Mouse (Mus musculus): ENCODE results near the gene Olfr978. TPM values are rescaled to one million over a fixed set of nuclear protein-coding genes. Genes with fewer than 3 reads are reported as not detected.

Olfr978 gene
- polyA plus RNA-seq (2012; rRNA removed; ENCODE audit: low replicate concordance) = not detected in 2 replicates

DNA sequence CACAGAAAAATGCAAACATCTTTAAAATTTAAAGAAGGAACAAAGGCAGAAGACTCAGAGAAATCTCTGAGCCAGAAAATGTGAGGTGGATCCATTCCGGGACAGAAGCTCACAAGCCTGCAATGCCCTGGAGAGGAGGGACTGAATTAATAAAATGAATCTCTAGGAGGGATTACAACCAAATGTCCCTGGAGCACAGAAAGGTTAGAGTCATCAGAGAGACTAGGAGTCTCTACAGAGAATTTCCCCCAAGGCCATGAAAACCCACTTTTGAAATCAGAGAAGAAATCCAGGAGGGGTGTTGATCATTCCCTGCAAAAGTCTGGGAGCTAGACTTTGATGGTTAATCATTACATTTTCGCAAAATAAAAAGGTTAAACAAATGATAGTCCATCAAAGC is at the start of gene Olfr978:
Gene Olfr978 (plus strand): TSS at position 301 of the 400 bp plus-strand sequence.

DNA sequence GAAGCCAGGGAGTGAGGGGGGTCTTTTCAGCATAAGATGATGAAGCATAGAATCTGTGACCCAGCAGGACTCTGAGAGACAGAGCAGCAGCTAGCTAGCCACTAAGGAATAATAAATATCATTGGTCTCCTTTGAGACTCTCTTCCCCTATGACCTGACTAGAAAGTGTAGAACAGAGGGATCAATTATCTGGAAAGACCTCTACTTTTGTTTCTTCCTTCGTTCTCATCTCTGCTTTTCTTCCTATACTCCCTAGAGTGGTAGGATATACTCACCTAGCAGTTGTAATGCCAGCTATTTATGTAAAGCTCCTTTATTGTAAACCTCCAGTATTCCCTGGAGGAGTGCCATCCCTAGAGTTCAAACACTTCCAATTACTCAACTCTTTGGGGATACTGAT is 40.0 kb upstream of the Olfr978 start, which contains the start of gene Olfr975:
Gene Olfr975 (minus strand): TSS at position 101 of the 400 bp plus-strand sequence.

DNA sequence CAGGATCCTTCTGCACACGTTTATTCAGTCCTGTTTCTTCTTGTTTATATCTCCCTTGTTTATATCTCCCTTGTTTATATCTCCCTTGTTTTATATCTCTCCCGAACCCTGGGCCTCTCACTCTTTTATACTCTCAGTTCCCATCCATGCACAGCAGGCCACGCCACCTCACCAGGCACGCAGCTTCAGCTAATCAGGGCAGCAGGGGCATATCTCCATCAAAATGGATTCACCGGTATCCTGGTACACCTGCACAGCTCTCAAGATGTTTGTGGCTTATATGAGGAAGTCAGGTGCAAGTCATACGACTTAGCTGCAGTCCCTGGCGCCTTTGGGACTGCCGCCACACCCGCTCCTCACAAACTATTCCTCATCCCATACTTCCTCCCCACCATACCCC is 30.9 kb upstream of the Olfr978 start, which contains the start of gene Olfr976:
Gene Olfr976 (minus strand): TSS at position 101 of the 400 bp plus-strand sequence.

DNA sequence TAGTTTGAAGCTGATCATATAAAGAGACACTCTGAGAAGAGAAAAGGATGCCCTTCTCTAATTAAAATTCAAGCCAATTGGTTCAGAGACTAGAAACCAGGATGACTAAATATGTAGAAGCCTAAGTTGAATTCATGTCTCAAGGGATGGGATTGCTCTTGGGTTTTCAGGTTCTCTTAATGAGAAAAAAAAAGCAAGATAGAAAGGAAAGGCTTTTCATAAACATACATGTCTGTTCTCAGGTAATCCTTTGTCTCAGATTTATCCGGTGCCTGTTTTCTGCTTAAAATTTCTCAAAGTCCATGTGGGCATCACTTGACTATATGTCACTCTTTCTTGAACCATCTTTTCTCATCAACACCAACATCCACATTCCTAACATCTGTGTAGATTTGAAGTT is 11.5 kb downstream of the Olfr978 start, which contains the start of gene Olfr979:
Gene Olfr979 (minus strand): TSS at position 101 of the 400 bp plus-strand sequence.

DNA sequence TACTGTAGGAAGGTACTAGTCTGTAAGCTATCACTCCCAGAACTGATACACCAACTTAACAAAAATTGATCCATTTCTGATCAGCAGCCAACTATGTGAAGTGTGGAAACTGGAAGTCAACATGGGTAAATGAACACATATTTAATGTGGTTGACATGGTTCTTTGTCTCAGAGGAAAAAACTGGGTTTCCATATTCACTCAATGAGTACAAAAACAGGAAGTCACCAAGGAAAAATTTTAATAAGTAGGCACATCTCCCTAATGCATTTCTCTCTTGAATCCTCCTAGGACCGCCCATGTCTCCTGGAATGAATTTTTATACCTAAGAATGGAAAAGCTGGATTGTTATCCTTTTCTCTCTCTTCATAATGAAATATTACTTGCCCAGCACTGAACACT is 17.6 kb downstream of the Olfr978 start, which contains the start of gene Olfr980:
Gene Olfr980 (minus strand): TSS at position 101 of the 400 bp plus-strand sequence.

DNA sequence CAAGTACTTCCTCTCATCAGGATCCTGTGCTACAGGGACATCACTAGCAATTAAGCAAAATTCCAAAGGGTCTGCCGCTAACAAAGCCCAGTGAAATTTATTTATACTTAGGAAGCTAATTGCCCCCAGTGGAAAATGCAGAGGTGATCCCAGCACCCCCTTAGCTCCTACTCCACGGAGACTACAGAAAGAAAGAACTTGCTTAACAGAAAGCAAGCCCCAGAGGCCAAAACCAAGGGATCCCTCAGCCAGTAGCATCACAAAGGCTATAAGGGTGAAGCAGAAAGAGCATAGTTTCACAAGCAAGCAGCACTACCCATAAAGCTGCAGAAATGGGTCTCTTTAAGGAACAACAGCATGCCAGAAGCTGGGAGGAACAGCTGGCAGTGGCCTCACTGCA is 29.3 kb downstream of the Olfr978 start, which contains the start of gene Olfr981:
Gene Olfr981 (plus strand): TSS at position 301 of the 400 bp plus-strand sequence.

Other genes starting within 250 kb of the Olfr978 start
- not detected in 2 replicates for gene Olfr967, start 245.9 kb upstream of the Olfr978 start, polyA plus RNA-seq (2012; rRNA removed; ENCODE audit: low replicate concordance)
- not detected in 2 replicates for gene Olfr968, start 208.9 kb upstream of the Olfr978 start, polyA plus RNA-seq (2012; rRNA removed; ENCODE audit: low replicate concordance)
- gene Olfr969, start 201.2 kb upstream of the Olfr978 start, polyA plus RNA-seq (2012; rRNA removed; ENCODE audit: low replicate concordance) = not detected in 2 replicates
- gene Olfr970, start 183.3 kb upstream of the Olfr978 start, polyA plus RNA-seq (2012; rRNA removed; ENCODE audit: low replicate concordance) = not detected in 2 replicates
- not detected in 2 replicates for gene Olfr971, start 155.2 kb upstream of the Olfr978 start, polyA plus RNA-seq (2012; rRNA removed; ENCODE audit: low replicate concordance)
- gene Olfr972, start 125.7 kb upstream of the Olfr978 start, polyA plus RNA-seq (2012; rRNA removed; ENCODE audit: low replicate concordance) = not detected in 2 replicates
- not detected in 2 replicates for gene Olfr229, start 84.8 kb upstream of the Olfr978 start, polyA plus RNA-seq (2012; rRNA removed; ENCODE audit: low replicate concordance)
- not detected in 2 replicates for gene Olfr974, start 54.6 kb upstream of the Olfr978 start, polyA plus RNA-seq (2012; rRNA removed; ENCODE audit: low replicate concordance)
- not detected in 2 replicates for gene Olfr975, start 40.1 kb upstream of the Olfr978 start, polyA plus RNA-seq (2012; rRNA removed; ENCODE audit: low replicate concordance)
- not detected in 2 replicates for gene Olfr976, start 31.0 kb upstream of the Olfr978 start, polyA plus RNA-seq (2012; rRNA removed; ENCODE audit: low replicate concordance)
- gene Olfr979, start 11.4 kb downstream of the Olfr978 start, polyA plus RNA-seq (2012; rRNA removed; ENCODE audit: low replicate concordance) = not detected in 2 replicates
- gene Olfr980, start 17.5 kb downstream of the Olfr978 start, polyA plus RNA-seq (2012; rRNA removed; ENCODE audit: low replicate concordance) = not detected in 2 replicates
- not detected in 2 replicates for gene Olfr981, start 29.4 kb downstream of the Olfr978 start, polyA plus RNA-seq (2012; rRNA removed; ENCODE audit: low replicate concordance)
- not detected in 2 replicates for gene Olfr982, start 81.7 kb downstream of the Olfr978 start, polyA plus RNA-seq (2012; rRNA removed; ENCODE audit: low replicate concordance)
- not detected in 2 replicates for gene Olfr983, start 101.5 kb downstream of the Olfr978 start, polyA plus RNA-seq (2012; rRNA removed; ENCODE audit: low replicate concordance)
- not detected in 2 replicates for gene Olfr984, start 122.1 kb downstream of the Olfr978 start, polyA plus RNA-seq (2012; rRNA removed; ENCODE audit: low replicate concordance)
- gene Olfr985, start 138.1 kb downstream of the Olfr978 start, polyA plus RNA-seq (2012; rRNA removed; ENCODE audit: low replicate concordance) = not detected in 2 replicates
- not detected in 2 replicates for gene Tmem225, start 156.0 kb downstream of the Olfr978 start, polyA plus RNA-seq (2012; rRNA removed; ENCODE audit: low replicate concordance)
- not detected in 2 replicates for gene Olfr986, start 188.8 kb downstream of the Olfr978 start, polyA plus RNA-seq (2012; rRNA removed; ENCODE audit: low replicate concordance)
- gene Zfp202, start 200.2 kb downstream of the Olfr978 start, polyA plus RNA-seq (2012; rRNA removed; ENCODE audit: low replicate concordance) = 1.1 and 3.5 TPM in 2 replicates

All from subcutaneous adipose tissue, adult 2 months (tissue).